Mouse (Mus musculus) adrenal gland (tissue): Measurements from ENCODE around the gene Fgf15.
"Not testable (repeated sequence)": the region's sequence is repeated elsewhere in the genome, so short reads cannot be mapped to it uniquely, and the experiment has no call there.

Source experiments
- intact Hi-C: fragments of 180-260 bp; cut with DNase I; formaldehyde crosslinking; loops from one replicate; pipeline ENCODE4 v1.15.1; 2025

The Fgf15 gene

DNA sequence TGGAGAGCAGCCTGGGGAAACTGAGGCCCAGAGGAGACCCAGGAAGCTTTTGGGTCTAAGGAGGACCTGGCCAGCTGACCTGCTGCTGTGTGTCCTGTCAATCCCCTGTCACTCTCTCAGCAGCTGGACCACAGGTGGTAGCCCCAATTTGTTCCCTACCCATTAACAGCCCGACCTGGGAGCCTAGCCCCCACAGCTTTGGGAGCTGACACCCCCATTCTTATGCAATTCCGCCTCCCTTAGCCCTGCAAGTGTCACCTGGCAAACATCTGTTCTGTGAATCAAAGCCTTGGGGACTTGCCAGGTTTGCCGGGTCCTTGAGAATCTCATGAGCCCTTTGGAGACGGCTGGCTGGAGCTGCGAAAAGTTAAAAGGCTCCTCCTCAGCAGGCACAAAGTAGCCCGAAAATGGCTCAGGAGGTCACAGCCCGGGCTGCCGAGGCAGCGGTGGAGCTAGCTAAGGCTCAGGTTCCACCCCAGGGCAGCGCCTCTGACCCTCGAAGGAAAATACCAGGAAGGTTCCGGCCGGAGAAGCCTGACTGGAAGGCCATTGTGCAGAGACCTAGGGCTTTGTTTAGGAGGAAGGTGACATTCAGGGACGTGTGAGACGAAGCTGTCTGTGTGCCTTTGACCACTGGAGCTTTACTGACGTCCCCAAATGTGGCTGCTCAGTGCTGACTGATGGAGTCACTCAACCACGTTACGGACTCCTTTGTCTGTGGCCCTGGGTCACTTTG lies 7.6 kb upstream of the Fgf15 start:
- intact Hi-C loops, result no loop called here

DNA sequence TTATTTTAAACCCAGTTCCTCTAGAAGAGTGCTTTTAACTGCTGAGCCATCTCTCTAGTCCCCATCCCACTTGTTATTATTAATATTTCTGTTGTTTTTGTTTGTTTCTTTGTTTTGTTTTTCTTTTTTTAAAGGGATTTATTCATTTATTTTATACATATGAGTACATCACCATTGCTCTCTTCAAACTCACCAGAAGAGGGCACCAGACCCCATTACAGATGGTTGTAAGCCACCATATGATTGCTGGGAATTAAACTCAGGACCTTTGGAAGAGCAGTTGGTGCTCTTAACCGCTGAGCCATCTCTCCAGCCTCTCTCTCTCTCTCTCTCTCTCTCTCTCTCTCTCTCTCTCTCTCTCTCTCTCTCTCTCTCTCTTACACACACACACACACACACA lies 5.7 kb upstream of the Fgf15 start:
- intact Hi-C loops, result not testable (repeated sequence)

DNA sequence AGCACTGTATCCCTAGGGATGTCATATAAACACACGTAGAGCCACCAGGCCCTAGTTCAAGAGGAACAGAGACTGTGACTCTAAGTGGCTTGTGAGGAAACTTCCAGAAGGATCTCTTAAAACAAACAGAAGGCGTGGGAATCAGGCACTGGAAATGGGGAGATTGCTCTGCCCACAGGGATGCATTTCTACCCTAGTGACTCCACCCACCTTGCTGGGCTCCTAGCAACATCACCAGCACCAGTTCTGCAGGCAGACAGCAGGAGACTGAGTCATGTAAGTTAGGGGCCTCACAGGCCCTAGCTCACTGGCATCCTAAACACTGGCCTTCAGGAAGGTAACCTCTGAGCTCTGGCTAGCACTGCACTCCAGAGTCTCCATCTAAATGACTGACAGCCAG lies 4.5 kb upstream of the Fgf15 start:
- intact Hi-C loops, result no loop called here

DNA sequence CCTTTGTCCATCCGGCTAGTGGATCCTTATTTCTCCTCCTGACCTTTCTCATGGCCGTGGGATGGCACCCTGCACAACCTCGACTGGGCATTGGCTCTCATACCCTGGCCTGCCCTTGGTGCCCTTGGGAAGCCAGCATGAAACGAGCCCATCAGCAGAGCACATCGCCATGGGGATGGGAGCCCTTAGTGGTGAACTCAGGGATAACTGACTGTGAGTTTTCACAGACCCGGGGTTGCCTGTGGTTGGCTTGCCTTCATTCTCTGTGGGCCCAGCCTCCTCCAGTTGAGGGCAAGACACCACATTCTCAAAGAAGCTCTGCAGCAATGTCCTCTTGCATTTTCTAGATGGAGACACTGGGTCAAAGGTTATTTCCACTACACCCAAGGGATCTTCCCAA lies 4.0 kb upstream of the Fgf15 start:
- intact Hi-C loops, result no loop called here

DNA sequence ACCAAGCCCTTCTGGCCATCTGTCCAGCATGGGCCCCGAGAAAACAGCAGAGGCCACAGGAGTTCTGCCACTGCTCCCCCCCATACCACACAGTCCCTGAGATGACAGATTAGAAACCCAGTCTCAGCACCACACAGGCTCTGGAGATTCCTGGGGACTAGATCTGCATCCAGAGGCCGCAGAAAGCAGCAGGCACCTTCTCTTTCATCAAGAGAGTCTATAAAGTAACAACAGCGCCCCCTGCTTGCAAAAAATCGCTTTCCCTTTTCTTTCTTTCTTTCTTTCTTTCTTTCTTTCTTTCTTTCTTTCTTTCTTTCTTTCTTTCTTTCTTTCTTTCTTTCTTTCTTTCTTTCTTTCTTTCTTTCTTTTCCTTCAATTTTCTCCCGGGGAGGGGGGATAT lies 2.1 kb upstream of the Fgf15 start:
- intact Hi-C loops, result loop anchor here (2.0 kb wide), 2 partner anchors 47 to 95 kb away; partner anchors contain the start of gene Fgf4

DNA sequence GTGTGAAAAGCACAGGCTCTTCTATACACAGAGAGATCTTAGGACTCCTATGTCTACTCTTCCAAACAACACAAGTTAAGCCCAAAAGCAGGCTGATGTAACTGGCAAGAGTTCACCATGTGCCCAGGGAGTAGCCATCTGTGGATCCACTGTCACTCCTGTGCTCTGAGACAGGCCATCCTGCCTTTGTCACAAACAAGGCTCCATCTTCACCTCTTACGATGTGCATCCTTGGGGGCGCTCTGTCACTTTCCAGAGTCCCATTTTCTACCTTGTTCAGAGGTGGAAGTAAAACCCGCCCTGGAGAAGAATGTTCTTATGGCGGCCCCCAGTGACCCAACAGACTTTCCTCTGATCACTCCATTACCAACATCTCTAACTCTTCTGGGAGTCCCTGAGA lies 1.6 kb upstream of the Fgf15 start:
- intact Hi-C loops, result loop anchor here (2.0 to 5.0 kb wide), 3 partner anchors 48 to 307 kb away; partner anchors contain the start of gene Fgf4

DNA sequence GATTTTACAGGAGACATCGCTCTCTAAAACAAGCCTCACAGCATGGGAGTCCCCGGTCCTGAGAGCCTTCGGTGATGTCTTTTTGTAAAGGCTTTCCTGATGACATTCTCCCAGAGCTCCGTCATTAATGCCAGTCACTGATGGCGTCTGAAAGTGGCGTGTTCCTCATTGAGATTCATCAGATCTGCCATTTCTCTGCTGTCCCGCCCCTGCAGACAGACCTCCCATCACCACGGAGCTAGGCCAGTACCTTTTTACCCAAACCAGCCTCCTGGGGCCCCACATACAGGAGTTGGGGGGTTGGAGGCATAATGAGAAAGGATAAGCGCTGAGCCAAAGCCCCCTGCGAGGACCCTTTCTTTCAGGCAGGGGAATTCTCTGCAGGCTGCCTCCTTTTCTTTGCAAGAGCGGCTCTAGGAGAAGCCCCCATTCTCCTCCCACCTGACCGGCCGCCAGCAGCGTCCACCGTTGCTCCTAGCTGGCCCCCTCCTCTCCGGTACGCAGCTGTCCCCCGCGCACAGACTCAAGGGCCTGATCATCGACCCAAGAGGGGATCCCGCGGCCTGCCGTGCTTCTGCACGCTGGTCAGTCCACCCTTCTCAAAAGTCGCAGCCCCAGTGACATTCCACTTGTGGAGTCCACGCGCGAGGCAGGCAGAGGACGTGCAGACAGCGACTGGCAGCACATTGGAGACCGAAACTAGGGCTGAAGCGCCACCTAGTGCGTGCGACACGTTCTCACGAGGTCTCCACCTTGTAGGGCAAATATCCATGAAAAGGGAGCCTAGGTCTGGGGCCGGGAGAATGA lies 823 bp upstream of the Fgf15 start:
- intact Hi-C loops, result loop anchor here (2.0 to 5.0 kb wide), 3 partner anchors 49 to 308 kb away; partner anchors contain the start of gene Fgf4

DNA sequence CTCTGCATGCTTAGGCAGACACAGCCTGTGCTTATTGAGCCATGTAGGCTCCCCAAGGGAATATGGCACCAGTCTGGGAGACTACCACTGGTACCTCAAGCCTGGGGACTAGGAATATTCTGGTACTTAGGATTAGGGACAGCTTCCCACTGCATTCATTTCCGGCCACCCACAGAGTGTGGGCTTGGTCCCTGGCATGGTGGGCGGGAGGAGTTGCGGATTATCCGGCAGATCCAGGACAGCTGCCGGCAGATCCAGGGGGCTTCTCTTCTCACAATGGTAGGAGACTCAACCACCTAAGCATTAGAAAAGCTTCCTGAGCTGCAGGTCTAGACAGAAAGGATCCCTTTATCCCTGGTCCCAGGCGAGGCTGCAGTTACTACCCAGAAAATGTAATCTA lies 2.2 kb downstream of the Fgf15 start:
- intact Hi-C loops, result loop anchor here (5.0 kb wide), 1 partner anchor 311 kb away; no protein-coding TSS in a partner anchor

DNA sequence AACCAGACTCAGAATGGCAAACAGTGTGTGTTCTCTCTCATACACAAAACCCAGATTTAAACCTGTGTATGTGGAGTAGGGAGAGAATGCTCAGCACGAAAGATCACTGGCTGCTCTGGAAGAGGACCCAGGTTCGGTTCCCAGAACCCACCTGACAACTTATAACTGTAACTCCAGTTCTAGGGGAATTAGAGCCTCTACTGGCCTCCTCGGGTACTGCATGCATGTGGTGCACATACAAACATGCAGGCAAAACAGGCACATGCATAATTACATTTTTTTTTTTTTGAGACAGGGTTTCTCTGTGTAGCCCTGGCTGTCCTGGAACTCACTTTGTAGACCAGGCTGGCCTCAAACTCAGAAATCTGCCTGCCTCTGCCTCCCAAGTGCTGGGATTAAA lies 9.2 kb downstream of the Fgf15 start:
- intact Hi-C loops, result not testable (repeated sequence)

DNA sequence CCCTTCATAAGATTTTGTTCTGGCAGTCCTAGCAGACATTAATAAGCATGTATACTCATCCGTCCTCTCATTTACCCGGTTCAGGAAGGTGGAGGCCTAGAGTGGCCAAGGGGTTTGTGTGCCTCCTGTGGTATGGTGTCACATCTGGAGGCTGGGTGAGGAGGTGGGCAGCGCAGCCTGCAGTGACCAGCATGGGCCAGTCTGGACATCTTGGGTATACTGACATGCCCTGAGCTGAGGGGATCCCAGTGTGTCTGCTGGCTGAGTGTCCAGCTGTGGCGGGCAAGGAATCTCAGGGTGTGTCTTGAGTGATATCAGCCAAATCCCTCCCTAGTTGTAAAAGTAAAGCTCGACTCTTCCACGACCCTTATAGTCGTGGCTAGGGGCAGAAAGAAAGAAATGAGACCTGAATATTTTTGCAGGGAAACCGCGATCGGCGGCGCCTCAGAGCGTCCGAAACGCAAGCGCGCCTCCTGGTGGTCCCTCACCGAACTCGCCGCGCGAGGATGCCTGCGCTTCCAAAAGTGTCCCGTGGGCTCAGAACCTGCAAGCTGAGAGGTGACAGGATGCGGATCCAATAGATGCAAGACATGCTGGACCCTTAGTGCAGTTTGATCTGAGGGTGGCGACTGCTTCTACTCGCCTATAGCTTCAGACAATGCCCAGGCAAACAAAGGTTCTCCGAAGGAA lies 10.5 kb downstream of the Fgf15 start:
- intact Hi-C loops, result no loop called here

DNA sequence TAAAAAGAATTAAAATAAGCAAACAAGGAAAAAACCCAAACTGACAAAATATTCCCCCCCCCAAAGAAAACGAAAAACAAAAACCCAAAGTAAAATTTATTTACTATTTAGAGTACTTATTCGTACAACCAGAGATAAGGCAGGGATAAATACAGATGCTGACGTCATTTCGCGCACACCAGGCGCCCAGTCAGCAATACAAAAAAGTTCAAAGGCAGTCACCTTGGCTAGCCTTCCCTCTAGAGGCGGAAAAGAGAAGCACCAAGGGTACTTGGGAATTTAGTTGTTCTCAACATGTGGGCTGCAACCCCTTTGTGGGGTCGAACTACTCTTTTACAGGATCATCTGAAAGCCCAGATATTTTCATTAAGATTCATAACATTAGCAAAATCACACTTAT lies 11.5 kb downstream of the Fgf15 start:
- intact Hi-C loops, result no loop called here

DNA sequence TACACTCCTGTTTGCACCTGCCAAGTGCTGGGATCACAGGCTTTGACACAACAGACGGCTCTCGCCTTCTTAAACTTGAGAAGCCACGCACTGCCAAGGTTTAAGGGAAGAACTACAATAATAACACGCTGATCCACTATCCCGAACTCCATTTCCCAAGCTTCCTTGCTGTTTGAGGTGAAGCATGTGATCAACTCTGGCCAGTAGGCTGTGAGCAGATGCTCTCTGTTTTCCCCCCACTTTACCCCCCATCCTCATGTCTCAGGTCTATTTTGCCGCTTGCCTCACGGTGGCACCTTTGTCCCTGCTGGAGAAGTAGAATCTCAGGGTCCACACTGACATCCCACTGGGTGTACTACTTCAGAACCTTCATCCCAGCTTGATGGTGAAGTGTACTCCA lies 12.4 kb downstream of the Fgf15 start:
- intact Hi-C loops, result no loop called here

DNA sequence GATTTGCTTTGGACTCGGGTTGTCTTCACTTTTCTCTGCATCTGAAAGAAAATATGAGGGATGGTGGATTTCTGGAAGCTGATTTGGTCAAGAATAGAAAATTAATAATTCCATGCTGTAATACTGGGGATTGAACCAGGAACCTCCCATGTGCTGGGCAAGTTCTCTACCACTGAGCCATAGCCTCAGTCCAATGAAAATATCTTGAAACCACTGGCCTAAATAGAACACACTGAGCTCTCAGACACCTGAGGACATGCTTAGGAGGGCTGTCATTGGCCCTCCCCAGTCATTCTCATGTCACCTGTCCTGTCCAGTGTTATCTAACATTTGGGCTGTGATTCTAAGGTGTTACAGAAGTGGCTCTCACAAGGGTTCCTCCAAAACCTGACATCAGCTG lies 14.8 kb downstream of the Fgf15 start:
- intact Hi-C loops, result no loop called here

DNA sequence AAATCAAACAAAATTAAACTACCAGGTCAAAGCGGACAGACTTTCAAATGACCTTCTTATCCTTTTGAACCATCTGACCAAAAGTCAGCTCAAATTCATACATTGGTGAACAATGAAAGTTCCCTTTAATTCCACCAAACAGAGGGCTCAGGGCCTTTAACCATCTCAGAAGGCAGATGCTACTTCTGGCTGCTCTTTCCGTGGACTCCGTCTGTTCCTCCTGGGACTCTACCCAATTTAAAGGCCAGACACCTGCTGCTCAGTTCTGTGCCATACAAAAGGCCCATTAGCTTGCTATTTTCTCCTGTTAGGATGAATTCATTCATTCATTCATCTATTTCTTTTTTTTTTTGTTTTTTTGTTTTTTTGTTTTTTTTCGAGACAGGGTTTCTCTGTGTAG lies 16.6 kb downstream of the Fgf15 start:
- intact Hi-C loops, result no loop called here

DNA sequence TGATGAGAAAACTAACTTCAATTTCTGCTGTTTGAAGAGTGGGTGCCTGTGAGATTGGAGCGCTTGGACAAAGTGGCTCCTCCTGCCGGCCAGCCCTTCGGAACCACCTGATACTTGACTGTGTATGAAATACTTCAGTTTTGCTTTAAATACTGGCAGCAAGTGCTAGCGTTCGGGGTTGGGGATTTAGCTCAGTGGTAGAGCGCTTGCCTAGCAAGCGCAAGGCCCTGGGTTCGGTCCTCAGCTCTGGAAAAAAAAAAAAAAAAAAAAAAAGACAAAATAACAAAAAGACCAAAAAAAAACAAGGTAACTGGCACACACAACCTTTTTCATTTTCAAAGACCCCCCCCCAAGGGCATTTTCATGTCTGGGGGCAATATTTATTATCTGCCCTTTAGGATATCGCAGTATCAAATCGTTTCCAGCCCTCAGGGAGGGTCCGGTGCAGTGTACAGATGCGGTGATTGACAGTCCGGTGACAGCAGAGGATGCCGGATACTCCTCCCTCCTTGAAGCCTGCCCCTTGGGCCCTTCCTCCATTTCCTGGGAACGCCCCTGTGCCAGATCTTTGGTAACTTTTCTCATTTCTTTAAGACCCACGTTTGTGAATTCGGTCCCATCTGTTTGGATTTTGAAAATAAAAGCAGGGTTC lies 18.1 kb downstream of the Fgf15 start:
- intact Hi-C loops, result no loop called here

DNA sequence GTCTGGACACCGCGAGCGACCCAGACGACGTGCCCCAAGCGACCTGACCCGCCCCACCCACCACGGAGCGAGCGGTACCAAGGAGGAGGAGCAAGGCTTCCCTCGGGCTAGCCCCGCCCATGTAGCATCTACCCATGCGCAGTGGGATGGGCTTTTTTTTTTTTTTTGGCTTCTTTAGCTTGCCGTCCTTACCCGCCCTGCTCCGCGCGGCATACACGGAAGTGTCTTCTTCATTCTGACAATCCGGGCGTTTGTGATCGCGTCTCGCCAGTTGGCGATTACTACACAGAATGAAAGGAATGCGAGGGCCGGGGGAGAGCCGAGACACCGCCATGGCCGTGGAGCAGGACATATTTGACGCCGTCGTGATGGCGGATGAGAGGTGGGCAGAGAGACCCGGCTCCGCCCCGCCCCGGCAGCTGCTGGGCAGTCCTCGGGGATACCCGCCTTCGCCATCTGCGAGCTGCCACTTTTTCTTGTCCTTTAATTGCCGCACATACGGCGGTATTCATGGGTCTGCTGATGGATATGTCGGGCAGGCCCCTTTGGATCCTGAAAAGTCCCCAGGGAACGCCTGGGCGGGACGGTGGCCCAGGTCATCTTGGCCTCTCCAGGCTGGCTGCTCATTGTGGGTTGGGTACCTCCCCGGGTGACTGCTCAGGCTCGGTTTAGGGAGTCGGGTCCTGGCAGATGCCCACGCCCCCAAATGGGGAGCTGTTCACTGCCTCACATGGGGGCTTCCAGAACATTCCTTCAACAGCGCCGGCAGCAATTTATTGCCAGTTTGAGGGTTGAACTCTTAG lies 18.8 kb downstream of the Fgf15 start, which contains the start of gene LTO1:
Gene LTO1 (plus strand): TSS at position 153 of the 803 bp plus-strand sequence.
- intact Hi-C loops, result loop anchor here (5.0 kb wide), 1 partner anchor 327 kb away; no protein-coding TSS in a partner anchor

DNA sequence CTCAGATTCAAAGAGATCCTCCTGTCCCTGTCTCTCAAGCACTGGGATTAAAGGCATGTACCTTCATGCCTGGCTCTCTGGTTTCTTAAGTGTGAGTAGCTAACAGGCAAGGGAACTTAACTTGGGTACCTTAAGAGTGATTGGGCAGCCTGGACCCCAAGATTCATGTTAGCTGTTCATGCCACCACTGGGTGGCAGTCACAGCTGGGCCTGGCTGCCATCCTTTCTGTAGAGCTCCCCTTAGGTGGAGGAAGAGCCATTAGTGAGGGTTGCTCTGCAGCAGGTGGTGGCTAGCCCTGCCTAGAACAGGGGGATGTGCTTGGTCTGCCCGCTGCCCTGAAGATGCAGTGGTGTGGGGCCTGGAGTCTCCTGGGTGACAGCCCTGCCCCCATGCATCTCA lies 22.5 kb downstream of the Fgf15 start:
- intact Hi-C loops, result loop anchor here (5.0 kb wide), 1 partner anchor 323 kb away; no protein-coding TSS in a partner anchor

DNA sequence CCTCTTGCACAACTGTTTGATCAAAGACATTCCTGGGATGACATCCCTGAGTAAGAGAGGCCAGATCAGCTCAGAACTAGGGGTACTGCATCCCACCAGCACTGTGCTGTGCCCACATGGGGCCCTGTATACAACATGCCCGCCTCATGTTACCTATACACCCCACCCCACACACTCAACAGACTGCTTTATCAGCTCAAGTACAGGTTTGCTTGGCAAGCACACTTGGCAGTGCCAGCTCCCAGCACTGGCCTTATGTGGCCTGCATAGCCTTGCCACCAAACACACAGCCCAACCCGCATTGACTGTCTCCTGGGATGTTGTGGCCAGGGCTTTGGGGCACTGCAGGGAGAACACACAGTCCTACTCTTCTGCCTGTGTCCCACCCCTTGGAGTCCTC lies 31.3 kb downstream of the Fgf15 start:
- intact Hi-C loops, result no loop called here

DNA sequence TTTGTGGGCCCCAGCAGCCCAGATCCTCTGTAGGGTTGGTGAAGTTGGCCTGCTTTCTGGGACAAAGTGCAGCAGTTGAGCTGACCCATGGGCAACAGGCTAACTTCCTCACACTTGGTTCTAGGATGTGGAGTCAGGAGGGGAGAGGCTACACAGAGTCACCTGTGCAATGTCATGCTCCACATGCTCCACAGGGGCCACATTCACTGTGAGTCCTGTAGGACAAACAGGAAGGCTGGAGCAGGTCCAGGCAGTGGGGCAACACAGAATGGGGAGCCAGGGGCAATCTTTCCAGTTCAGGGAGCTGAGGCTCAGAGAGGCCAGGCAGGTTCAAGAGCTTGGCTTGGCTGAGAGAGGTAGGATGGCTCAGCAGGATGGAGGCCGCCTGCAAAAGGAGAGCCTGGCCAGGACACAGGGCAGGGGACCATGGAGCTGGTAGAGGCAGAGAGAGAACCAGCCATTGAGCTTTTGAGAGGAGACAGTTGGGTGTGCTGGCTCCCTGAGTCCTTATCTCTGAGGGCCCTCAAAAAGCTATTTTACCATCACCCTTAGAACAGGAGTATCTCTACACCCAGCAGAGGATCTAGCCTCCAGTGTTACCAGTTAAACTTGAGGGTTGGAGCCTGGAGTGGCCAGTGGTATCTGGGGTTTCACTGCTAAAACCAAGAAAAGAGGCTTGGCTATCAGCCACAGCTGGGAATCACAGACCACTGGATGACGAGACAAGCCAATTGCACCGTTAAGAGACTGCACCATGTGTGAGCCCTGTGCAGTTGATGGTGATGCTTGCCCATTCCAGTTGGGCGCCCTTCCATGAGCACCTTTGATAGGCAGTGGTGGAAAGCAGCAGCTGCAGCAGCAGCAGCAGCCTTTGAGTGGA lies 31.9 kb downstream of the Fgf15 start:
- intact Hi-C loops, result no loop called here

DNA sequence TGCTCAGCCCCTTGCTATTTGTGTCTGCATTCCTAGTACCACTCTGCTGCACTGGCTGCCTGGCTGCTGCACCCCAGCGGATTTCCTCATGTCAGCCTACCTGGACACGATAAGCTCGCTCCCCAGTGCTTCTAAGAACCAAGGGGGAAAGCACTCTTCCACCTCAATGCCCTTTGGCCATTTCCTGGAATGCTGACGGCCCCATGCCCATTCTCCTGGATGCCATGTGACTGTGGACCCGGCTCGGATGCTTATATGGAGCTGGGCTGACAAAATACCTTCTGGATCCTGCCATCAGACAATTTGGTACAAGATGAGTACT lies 32.5 kb downstream of the Fgf15 start:
- intact Hi-C loops, result no loop called here
